Mouse (Mus musculus) heart, embryonic 15.5 days (tissue): ENCODE measurements around the gene Calhm5. TPM values are rescaled to one million over a fixed set of nuclear protein-coding genes. Genes with fewer than 3 reads are reported as not detected.

Experiments
- ATAC-seq: fragments of 200-750 bp; cut with Nextera tagmentation; replicated peaks from 2 replicates; pipeline ENCODE4 v1.8.0; 2017; ENCODE audit warnings: low read depth, moderate TSS enrichment; ENCODE audit not compliant: insufficient number of reproducible peaks, insufficient read depth, low FRiP score
- H3K27ac ChIP-seq: fragments of 300-500 bp; sonication (generic); 2 replicates; pipeline ENCODE4 v1.5.1; 2015; ENCODE audit warnings: mild to moderate bottlenecking, inconsistent platforms
- H3K27me3 ChIP-seq: fragments of 300-500 bp; sonication (generic); 2 replicates; pipeline ENCODE4 v1.6.1; 2015; ENCODE audit warnings: inconsistent platforms
- H3K36me3 ChIP-seq: fragments of 300-500 bp; sonication (generic); 2 replicates; pipeline ENCODE4 v1.6.1; 2015; ENCODE audit warnings: mild to moderate bottlenecking, inconsistent platforms
- H3K4me1 ChIP-seq: fragments of 300-500 bp; sonication (generic); replicated peaks from 2 replicates; pipeline ENCODE4 v1.6.1; 2015; ENCODE audit warnings: inconsistent platforms
- H3K4me2 ChIP-seq: fragments of 300-500 bp; sonication (generic); 2 replicates; pipeline ENCODE4 v1.6.1; 2015; ENCODE audit warnings: inconsistent platforms, mild to moderate bottlenecking, moderate library complexity
- H3K4me3 ChIP-seq: fragments of 300-500 bp; sonication (generic); 2 replicates; pipeline ENCODE4 v1.5.1; 2015; ENCODE audit warnings: mild to moderate bottlenecking, inconsistent platforms
- H3K9ac ChIP-seq: fragments of 300-500 bp; sonication (generic); 2 replicates; pipeline ENCODE4 v1.6.1; 2015; ENCODE audit warnings: mild to moderate bottlenecking, inconsistent platforms
- H3K9me3 ChIP-seq: fragments of 300-500 bp; sonication (generic); replicated peaks from 2 replicates; pipeline ENCODE4 v1.6.1; 2016; ENCODE audit warnings: inconsistent platforms
- WGBS: fragments of 180-500 bp; shearing (Covaris S2); methylation state at CpG from one replicate; pipeline ENCODE4 v1.1.7; 2015; ENCODE audit warnings: mixed read lengths; 5-methylcytosine and 5-hydroxymethylcytosine counted together
- polyA plus RNA-seq: library from polyadenylated mRNA; unstranded; fragments of >200 nt; fragmentation: Nextera tagmentation; extraction: Ambion mirVana; gene quantifications from 2 replicates; pipeline ENCODE4 v1.2.1, GENCODE M21; 2015

Gene Calhm5
- polyA plus RNA-seq, 1 experiment from 2014 or later, result 1.6 TPM

DNA sequence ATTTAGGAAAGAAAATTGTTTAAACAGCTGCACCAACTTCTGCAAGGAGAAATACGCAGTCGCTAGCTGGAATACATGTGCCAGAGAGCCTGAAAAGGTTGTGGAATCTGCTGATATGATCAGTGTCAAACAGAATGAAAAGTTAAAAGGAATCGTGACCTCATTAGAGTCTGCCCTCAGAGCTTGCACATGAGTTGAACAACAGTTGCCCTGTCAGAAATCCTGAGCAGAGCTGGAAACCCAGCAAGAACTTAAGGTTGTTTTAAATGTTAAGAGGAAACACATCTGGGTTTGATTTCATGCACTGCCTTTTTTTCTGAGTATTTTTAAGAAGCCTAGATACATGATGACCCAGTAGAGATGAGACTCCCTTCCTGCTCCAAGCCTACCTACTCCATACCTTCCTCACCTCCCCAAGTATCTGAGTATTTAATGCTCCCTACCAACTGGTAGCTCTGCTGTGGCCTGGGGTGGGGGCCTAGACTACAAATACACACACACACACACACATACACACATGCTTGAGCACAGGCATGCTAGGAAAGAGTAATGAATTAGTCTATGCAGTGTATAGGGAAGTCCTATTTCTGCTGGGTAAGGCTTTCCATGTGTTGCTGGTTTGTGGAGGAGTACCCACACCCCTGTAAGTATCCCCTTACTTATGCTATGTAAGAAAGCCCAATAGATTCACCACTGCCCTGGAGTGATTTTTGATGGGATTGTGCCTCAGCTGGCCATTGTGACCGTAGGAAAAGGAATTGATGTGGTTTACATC lies 15.8 kb upstream of the Calhm5 start:
- no peaks in the 10 kb centered on the region for H3K9me3 ChIP-seq
- H3K27ac ChIP-seq, result no peak overlapping the region
- no peak overlapping the region for H3K4me3 ChIP-seq
- no peaks in the 10 kb centered on the region for H3K27me3 ChIP-seq
- H3K9ac ChIP-seq, result no peak overlapping the region
- no peaks in the 10 kb centered on the region for H3K36me3 ChIP-seq
- no peak; the same call in 1 of the 2 replicates for ATAC-seq
- no peaks in the 10 kb centered on the region for H3K4me1 ChIP-seq
- no peak overlapping the region for H3K4me2 ChIP-seq
- 68% methylated on average over 4 of the region's 4 CpGs for WGBS

- Histone ChIP-seq H3K4me1 (no peaks in the 10 kb centered on the region), H3K27me3 (no peaks in the 10 kb centered on the region), H3K4me3 (no peak overlapping the region), H3K9me3 (no peaks in the 10 kb centered on the region), H3K4me2 (no peak overlapping the region), H3K36me3 (no peaks in the 10 kb centered on the region), H3K9ac (no peak overlapping the region), H3K27ac (no peak overlapping the region)
- no peak for ATAC-seq
- 70% methylated on average over 13 of the region's 13 CpGs for WGBS
Observed at GRCm38 (mm10) chr10:34110863-34111465, 14.6 kb upstream of the Calhm5 start.

DNA sequence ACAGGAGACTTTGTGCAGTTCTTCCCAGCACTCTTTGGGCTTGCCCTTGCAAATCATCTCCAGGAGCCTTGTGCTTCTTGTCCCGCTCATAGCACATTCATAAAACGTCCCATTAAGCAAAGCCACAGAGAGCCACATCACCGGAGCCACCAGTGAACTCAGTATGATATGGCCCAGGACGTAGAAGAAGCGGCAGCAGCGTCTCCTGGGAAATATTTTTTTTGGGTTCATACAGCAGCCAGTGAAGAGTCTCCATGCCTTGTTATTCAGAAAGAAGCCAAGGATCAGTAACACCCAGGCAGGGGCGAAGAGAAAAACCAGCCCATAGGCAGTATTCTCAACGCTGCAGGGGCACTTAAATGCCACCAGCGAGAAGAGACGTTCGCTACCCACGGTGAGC lies 355 bp downstream of the Calhm5 start:
- 0 out of 2 replicates have a peak, but pooled peaks have one; percentile 28 for ATAC-seq
- peak overlapping the region; percentile 52 for H3K27ac ChIP-seq

GRCm38 (mm10) chr10:34095147-34095546 lies 1.2 kb downstream of the Calhm5 start:
- Histone ChIP-seq H3K4me2 (peak overlapping the region; percentile 58), H3K27me3 (no peaks in the 10 kb centered on the region), H3K4me1 (0 out of 2 replicates have a peak, but pooled peaks cover 7% of the 10 kb centered on the region), H3K4me3 (peak overlapping the region; percentile 39), H3K9me3 (no peaks in the 10 kb centered on the region), H3K27ac (no peak overlapping the region), H3K9ac (no peak overlapping the region; the same call in 1 of the 2 replicates), H3K36me3 (no peaks in the 10 kb centered on the region)
- 73% methylated on average over 2 of the region's 2 CpGs for WGBS
- no peak for ATAC-seq

More for the DNA sequence above, 355 bp downstream of the Calhm5 start:
- H3K9me3 ChIP-seq, result no peaks in the 10 kb centered on the region
- H3K4me2 ChIP-seq, result peak overlapping the region; percentile 58
- 40% methylated on average over 12 of the region's 12 CpGs for WGBS
- 0 out of 2 replicates have a peak, but pooled peaks cover 7% of the 10 kb centered on the region for H3K4me1 ChIP-seq
- H3K27me3 ChIP-seq, result no peaks in the 10 kb centered on the region
- H3K4me3 ChIP-seq, result peak overlapping the region; percentile 39
- H3K9ac ChIP-seq, result peak overlapping the region; percentile 29
- H3K36me3 ChIP-seq, result no peaks in the 10 kb centered on the region

- H3K9me3 ChIP-seq, result no peaks in the 10 kb centered on the region
- H3K36me3 ChIP-seq, result no peaks in the 10 kb centered on the region
- no peak overlapping the region for H3K4me3 ChIP-seq
- no peaks in the 10 kb centered on the region for H3K27me3 ChIP-seq
- 40% methylated on average over 5 of the region's 5 CpGs for WGBS
- no peak overlapping the region for H3K9ac ChIP-seq
- no peak overlapping the region for H3K4me2 ChIP-seq
- H3K4me1 ChIP-seq, result 0 out of 2 replicates have a peak, but pooled peaks cover 7% of the 10 kb centered on the region
- H3K27ac ChIP-seq, result no peak overlapping the region
- ATAC-seq, result no peak
Observed at GRCm38 (mm10) chr10:34091888-34092287, 4.4 kb downstream of the Calhm5 start.

GRCm38 (mm10) chr10:34090481-34090880 lies 5.8 kb downstream of the Calhm5 start:
- 65% methylated on average over 1 of the region's 1 CpGs for WGBS
- Histone ChIP-seq H3K4me2 (no peak overlapping the region), H3K9me3 (no peaks in the 10 kb centered on the region), H3K27me3 (no peaks in the 10 kb centered on the region), H3K4me1 (0 out of 2 replicates have a peak, but pooled peaks cover 3% of the 10 kb centered on the region), H3K9ac (no peak overlapping the region), H3K36me3 (no peaks in the 10 kb centered on the region), H3K27ac (no peak overlapping the region), H3K4me3 (no peak overlapping the region)
- ATAC-seq, result no peak

DNA sequence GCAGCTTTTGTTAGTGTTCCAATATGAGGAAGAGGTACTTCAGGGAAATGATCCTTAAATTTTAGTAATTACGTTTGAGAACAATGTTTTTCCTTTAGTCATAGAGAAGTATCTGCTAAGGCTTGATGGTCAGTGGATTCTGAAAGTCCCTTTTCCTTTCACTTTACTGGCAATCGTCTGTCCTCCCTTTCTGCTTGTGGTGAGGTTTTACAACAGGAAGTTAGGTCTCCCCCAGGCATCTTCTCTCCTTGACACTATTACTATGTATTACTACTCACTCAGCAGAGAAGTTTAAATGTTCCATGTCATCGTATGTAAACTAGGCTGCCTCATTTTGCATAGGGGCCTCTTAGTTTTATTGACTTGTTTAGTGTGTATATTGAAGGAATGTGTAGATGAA lies 6.8 kb downstream of the Calhm5 start:
- 67% methylated on average over 3 of the region's 3 CpGs for WGBS
- H3K27me3 ChIP-seq, result no peaks in the 10 kb centered on the region
- no peak overlapping the region for H3K27ac ChIP-seq
- no peaks in the 10 kb centered on the region for H3K9me3 ChIP-seq
- no peak overlapping the region for H3K9ac ChIP-seq
- H3K4me1 ChIP-seq, result no peaks in the 10 kb centered on the region
- no peak overlapping the region for H3K4me2 ChIP-seq
- no peak for ATAC-seq
- H3K36me3 ChIP-seq, result no peaks in the 10 kb centered on the region
- no peak overlapping the region for H3K4me3 ChIP-seq

- H3K9me3 ChIP-seq, result no peaks in the 10 kb centered on the region
- 71% methylated on average over 2 of the region's 2 CpGs for WGBS
- H3K36me3 ChIP-seq, result no peaks in the 10 kb centered on the region
- H3K4me3 ChIP-seq, result no peak overlapping the region
- ATAC-seq, result no peak
- H3K27me3 ChIP-seq, result no peaks in the 10 kb centered on the region
- H3K9ac ChIP-seq, result no peak overlapping the region
- H3K27ac ChIP-seq, result no peak overlapping the region
- no peak overlapping the region for H3K4me2 ChIP-seq
- no peaks in the 10 kb centered on the region for H3K4me1 ChIP-seq
Observed at GRCm38 (mm10) chr10:34088515-34088914, 7.8 kb downstream of the Calhm5 start.

- no peaks in the 10 kb centered on the region for H3K27me3 ChIP-seq
- H3K4me1 ChIP-seq, result no peaks in the 10 kb centered on the region
- no peak overlapping the region for H3K4me3 ChIP-seq
- H3K27ac ChIP-seq, result no peak overlapping the region
- H3K9ac ChIP-seq, result no peak overlapping the region
- no peak for ATAC-seq
- no peaks in the 10 kb centered on the region for H3K36me3 ChIP-seq
- no peaks in the 10 kb centered on the region for H3K9me3 ChIP-seq
- WGBS, result 72% methylated on average over 1 of the region's 1 CpGs
- no peak overlapping the region for H3K4me2 ChIP-seq
Observed at GRCm38 (mm10) chr10:34086514-34086913, 9.8 kb downstream of the Calhm5 start.

DNA sequence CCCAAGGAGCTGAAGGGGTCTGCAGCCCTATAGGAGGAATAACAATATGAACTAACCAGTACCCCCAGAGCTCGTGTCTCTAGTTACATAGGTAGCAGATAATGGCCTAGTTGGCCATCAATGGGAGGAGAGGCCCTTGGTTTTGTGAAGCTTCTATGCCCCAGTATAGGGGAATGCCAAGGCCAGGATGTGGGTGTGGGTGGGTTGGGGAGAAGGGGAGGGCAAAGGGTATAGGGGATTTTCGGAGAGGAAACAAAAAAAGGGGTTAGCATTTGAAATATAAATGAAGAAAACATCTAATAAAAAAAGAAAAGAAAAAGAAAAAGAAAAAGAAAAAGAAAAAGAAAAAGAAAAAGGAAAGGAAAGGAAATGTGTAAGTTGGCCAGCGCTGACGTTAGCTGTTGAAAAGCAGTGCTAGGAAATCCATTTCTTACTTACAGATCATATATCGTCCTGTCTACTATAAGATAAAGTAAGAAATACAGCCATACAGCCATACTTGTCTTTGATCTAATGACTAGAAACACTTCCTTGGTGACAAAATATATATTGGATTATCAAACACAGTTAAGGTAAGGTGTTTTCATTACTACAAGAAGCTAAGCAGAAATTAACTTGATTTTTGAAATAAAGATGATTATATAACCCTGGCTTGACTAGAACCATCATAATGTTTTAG lies 21.7 kb downstream of the Calhm5 start:
- 75% methylated on average over 5 of the region's 5 CpGs for WGBS
- no peaks in the 10 kb centered on the region for H3K4me1 ChIP-seq
- no peak overlapping the region for H3K4me2 ChIP-seq
- H3K4me3 ChIP-seq, result no peak overlapping the region
- no peaks in the 10 kb centered on the region for H3K36me3 ChIP-seq
- H3K9me3 ChIP-seq, result no peaks in the 10 kb centered on the region
- H3K9ac ChIP-seq, result no peak overlapping the region
- H3K27ac ChIP-seq, result no peak overlapping the region
- no peaks in the 10 kb centered on the region for H3K27me3 ChIP-seq
- ATAC-seq, result no peak

DNA sequence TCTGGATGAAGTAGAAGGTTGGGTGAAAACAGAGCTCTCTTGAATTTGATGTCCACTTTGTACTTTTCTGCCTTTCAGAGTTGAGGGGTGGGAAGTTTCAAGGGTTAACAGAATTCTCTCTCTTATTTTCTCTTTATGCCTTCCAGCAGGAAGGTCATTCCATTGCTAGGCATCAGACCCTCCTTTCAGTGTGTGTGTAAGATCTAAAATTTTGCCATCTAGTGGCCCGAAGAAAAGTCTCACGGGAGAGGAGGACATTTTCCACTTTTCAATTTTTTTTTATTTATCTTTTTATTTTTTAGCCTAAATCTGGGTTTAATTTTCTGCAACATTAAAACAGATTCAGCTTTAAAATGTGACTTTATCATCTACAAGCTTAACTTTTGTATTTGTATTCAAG lies 24.7 kb downstream of the Calhm5 start:
- ATAC-seq, result no peak
- Histone ChIP-seq H3K4me1 (no peaks in the 10 kb centered on the region), H3K4me2 (no peak overlapping the region), H3K27ac (peak overlapping the region; percentile 25), H3K9ac (no peak overlapping the region), H3K4me3 (no peak overlapping the region), H3K9me3 (no peaks in the 10 kb centered on the region), H3K36me3 (no peaks in the 10 kb centered on the region), H3K27me3 (no peaks in the 10 kb centered on the region)
- WGBS, result 50% methylated on average over 2 of the region's 2 CpGs
